Mouse (Mus musculus) B cell, adult 62 days (primary cell): ENCODE data around the gene Pard6b. TPM values are rescaled to one million over a fixed set of nuclear protein-coding genes. Genes with fewer than 3 reads are reported as not detected.

Source experiments
- total RNA-seq: library from RNA; stranded (reverse); gene quantifications from 4 replicates; pipeline ENCODE4 v1.2.4, GENCODE M21; 2023

Gene Pard6b
- 1.7 to 3.3 TPM (median 2.4 TPM) in 4 replicates for total RNA-seq

DNA sequence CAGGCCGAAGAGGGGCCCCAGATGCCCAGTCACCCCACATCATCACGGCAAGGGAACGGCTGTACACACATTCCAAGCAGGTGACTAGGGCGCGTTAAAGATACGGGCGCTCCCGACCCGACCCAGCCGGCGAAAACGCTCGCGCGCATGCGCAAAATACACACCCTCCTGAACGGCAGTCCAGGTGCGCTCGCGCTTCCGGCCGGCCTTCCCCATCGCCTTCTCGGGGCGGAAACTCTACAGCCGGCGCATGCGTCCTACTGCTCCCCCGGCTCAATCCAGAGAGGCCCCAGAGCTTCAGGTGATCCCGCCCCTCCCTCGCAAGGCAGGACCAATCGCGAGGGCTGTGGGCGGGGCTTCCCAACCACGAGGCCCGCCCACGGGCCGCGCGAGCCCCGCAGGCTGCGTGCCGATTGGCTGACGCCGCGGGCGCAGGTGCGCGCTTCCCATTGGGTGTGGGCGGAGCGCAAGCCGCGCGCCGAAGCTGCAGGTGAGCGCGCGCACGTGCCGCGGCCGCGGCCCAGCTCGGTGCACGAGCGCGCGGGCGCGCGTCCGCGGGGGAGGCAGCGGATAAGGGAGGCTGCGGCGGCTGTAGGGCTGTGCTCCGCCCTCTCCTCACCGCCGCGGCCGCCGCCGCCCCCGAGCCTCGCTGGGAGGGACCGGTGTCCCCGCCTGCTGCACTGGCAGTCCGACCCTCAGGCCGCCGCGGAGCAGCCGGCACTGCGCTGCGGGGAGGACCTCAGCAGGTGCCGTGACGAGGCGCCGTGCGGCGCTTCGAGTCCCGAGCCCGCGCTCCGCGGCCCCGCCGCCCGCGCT is at the start of gene Pard6b:
TSS of gene Pard6b (plus strand) at position 574 of the 816 bp plus-strand sequence.

Other genes starting within 250 kb of the Pard6b start
- gene Ptpn1, start 148.9 kb upstream of the Pard6b start, total RNA-seq: 139 to 159 TPM (median 150 TPM) in 4 replicates
- gene Ripor3, start 70.4 kb upstream of the Pard6b start, total RNA-seq: 0.19 to 0.37 TPM in 2 of 4 replicates, not detected in the others
- gene Adnp, start 126.1 kb downstream of the Pard6b start, total RNA-seq: 95.4 to 96.3 TPM (median 95.6 TPM) in 4 replicates
- 1.7 to 8.7 TPM (median 5.3 TPM) in 4 replicates for gene Gm20716, start 149.4 kb downstream of the Pard6b start, total RNA-seq
- gene Dpm1, start 149.6 kb downstream of the Pard6b start, total RNA-seq: 114 to 136 TPM (median 125 TPM) in 4 replicates
- 13.1 to 15.6 TPM (median 14.3 TPM) in 4 replicates for gene Mocs3, start 149.6 kb downstream of the Pard6b start, total RNA-seq
- gene Kcng1, start 200.7 kb downstream of the Pard6b start, total RNA-seq: not detected in 4 replicates